Mouse (Mus musculus) thymus, adult 2 months (tissue): ENCODE measurements around the gene Spata13.

Experiments used
- CTCF ChIP-seq: fragments of 200-500 bp; IDR thresholded peaks from 2 replicates; pipeline ENCODE4 v1.5.1; 2012; ENCODE audit warnings: mild to moderate bottlenecking, control low read depth, low read length, moderate library complexity, borderline replicate concordance; ENCODE audit not compliant: control insufficient read depth, poor library complexity, insufficient read depth; ENCODE audit errors: extremely low read depth
- POLR2A ChIP-seq: fragments of 200-500 bp; IDR thresholded peaks from 2 replicates; pipeline ENCODE4 v1.6.1; 2012; ENCODE audit warnings: mild to moderate bottlenecking, low read length, control low read depth, moderate library complexity; ENCODE audit not compliant: control insufficient read depth, poor library complexity, insufficient read depth; ENCODE audit errors: extremely low read depth

DNA sequence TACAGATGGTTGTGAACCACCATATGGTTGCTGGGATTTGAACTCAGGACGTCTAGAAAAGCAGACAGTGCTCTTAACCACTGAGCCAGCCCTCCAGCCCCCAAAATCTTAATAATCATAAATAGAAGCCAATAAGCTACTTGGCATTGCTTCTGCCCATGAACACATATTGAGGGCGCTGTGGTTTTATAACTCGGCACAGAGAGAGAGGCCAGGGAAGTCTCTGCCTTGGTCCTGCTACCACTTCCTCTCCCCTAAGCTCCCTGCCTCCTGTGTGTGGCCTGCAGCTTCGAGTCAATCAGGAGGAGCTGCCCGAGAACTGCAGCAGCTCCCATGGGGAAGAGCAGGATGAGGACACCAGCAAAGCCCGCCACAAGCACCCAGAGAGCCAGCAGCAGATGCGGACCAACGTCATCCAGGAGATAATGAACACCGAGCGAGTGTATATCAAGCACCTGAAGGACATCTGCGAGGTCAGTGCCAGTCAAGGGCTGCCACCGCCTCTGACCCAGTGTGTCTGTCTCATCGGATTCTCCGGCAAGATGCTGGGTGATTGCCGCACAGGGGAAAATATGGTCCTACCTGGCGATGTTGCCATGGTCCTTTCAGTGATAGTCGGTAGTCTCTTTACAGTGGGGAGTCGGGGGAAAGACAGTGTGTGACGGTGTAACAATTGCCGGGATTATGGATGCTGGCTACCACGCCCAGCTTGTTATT, 113.5 kb downstream of the Spata13 start:
- TF ChIP-seq POLR2A (no peak), CTCF (no peak)
